Mouse (Mus musculus): ENCODE results near the gene Tcp1. TPM values are rescaled to one million over a fixed set of nuclear protein-coding genes. Genes with fewer than 3 reads are reported as not detected.
"Not testable (repeated sequence)": the region's sequence is repeated elsewhere in the genome, so short reads cannot be mapped to it uniquely, and the experiment has no call there.

The Tcp1 gene
- 214 and 302 TPM in 2 replicates for total RNA-seq (2017)

DNA sequence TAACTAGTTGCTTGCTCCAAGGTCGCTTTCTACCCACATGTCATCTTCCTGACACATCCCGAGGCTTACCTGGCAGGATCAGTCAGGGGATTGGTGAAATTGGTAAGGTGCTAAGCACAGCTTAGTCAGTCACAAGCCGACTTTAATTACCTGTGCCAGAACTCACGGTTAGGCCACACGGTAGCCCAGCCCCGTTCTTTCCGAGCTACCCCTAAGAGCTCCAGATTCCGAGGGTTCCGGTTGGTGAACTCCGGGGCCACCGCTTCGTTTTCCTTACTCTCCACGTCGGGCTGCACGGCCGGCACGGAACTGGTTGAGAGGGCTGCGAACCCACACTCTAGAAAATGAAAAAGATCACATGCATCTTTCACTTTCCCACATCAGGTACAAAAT is at the start of gene Tcp1:
Gene Tcp1, plus strand, starts transcription at position 214 of the 393 bp plus-strand sequence.
- no peak for ATAC-seq (ENCODE audit: extremely low read depth, insufficient number of reproducible peaks, low FRiP score, poor library complexity, severe bottlenecking)

DNA sequence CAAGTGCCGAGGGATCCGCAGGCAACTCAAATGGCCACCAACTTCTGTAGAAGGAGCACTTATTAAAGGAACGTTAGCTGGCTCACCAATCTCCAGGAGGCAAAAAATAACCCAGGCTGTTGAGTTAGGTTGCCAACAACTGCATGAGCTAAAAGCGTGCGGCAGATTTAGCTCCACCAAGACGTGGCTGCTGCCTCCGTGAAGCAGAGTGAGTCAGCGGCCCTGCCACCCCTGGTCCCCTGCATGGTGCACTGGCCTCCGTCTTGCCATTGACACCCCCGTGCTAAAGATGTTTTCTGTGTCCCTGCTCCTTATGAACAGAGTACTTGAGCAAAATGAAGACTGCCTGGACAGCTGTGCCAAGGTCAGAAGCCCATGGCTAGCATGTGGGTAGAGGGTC is 48.6 kb upstream of the Tcp1 start:
- no peak for ATAC-seq (ENCODE audit: extremely low read depth, insufficient number of reproducible peaks, low FRiP score, poor library complexity, severe bottlenecking)

DNA sequence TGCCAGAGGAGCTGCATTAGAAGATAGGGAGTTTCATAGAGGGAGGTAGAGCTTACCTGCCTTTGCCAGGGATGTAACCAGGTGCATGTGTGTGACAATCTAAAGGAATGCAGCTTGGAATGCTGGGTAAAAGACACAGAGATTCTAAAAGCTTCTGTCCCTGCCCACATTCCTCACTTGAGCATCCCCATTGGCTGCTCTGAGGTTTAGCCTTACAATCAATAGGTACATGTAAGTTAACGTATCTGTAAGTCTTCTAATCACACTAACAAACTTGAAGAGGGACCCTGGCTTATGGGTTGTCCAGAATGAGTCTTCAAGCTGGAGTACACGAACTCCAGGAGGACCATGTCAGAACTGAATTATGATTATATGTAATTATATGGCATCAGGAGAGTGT is 47.5 kb upstream of the Tcp1 start, which contains the start of gene Mas1:
Gene Mas1, minus strand, starts transcription at position 101 of the 400 bp plus-strand sequence.
- ATAC-seq (ENCODE audit: extremely low read depth, insufficient number of reproducible peaks, low FRiP score, poor library complexity, severe bottlenecking) = no peak

DNA sequence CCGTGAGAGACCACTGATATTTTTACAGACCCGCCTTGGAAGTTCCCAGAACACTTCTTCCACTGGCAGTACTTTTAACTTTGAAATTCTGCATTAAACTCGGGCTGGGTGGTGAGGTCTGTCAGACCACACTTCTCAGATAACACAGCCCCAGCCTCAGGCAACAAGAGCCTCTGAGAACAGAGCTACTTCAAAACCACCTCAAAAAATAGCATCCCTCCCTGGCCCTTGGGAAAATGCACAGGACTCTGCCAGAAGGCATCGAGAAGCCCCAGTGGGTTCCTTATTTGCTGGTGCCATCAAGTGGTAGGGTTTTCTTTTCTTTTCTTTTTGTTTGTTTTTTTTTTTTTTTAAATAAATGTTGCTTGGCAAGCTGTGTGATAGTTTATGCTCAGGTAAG is 46.9 kb upstream of the Tcp1 start:
- no peak for ATAC-seq (ENCODE audit: extremely low read depth, insufficient number of reproducible peaks, low FRiP score, poor library complexity, severe bottlenecking)

DNA sequence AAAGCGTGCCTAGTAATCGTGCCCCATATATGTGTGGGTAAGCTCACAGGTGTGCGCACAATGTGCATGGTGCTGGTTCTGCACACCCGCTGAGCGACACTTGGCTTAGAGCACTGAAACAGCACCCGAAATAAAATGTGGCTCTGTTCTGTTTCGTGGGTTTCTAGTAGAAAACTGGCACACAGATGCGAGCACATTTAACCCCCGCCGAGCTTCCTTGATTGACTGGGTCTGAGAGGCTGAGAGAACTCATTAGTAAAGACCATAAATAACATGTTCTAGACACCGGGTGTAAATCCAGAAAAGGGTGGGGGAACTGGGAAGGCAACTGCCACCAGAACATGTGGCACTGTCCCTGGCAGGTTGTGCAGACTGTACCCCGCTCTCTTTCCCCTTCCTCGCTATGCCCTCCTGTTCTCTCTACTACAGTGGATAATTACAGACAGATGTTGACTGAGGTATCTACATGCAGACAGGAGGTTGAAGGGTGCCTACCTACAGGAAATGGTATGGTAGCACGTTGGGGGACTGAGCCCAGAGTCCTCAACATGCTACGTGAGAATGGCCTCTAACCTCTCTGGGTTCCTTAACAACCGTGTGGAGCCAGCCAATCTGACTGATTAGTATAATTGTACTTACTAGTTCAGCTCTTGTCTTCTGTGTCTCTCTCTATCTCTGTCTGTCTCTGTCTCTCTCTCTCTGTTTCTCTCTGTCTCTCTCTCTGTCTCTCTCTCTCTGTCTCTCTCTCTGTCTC is 43.0 kb upstream of the Tcp1 start:
- no peak for ATAC-seq (ENCODE audit: extremely low read depth, insufficient number of reproducible peaks, low FRiP score, poor library complexity, severe bottlenecking)

DNA sequence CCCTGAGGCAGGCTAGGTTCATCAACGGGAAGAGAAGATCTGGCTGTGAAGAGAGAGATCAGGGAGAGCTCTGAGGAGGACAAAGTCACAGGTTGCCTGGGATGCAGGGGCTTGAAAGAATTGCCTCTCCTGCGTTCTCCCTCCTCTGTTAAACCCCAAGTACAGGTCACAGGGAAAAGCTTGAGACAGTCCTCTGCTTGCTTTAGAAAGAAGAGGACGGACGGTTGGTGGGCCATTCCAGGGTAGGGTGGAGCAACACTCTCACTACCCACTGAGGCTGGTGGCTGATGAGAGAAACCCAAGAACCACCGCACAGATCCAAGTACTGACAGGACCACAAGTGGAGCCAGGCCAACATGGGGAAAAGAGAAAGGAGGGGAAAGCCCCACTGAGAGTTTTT is 39.8 kb upstream of the Tcp1 start, which contains the start of gene Mrgprh:
Gene Mrgprh, plus strand, starts transcription at position 301 of the 400 bp plus-strand sequence.
- ATAC-seq (ENCODE audit: extremely low read depth, insufficient number of reproducible peaks, low FRiP score, poor library complexity, severe bottlenecking) = no peak

DNA sequence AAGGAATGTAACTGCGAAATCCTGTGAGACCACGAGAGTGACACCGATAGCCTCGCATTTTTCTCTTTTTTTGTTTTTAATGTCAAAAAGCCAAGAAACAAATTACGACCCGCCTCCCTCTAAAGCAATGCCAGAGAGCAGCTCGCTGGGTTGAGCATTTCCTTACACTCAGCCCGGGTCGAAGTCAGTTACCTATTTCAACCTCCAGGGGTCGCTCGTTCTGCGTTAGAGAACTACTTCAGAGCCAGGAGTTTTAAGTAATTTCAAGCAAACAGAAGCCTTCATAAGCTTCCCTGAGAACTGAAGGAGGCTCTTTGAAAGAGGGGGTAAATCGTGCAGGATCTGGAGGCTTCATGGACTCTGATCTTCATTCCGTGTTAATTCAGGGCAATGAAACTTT is 35.3 kb upstream of the Tcp1 start:
- ATAC-seq (ENCODE audit: extremely low read depth, insufficient number of reproducible peaks, low FRiP score, poor library complexity, severe bottlenecking) = peak; percentile 58; the same call in 1 of the 2 replicates

DNA sequence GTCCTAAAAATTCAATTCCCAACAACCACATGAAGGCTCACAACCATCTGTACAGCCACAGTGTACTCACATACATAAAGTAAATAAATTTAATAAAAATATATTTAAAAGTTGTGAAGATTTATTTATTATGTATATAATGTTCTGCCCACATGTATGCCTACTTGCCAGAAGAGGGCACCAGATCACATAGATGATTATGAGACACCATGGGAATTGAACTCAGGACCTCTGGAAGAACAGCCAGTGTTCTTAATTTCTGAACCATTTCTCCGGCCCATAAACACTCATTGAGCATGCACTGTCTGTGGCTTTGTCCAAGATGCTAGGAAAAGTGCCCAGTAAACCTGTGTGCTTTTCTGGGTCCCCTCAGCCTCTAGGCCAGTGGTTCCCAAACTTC is 34.3 kb upstream of the Tcp1 start:
- ATAC-seq (ENCODE audit: extremely low read depth, insufficient number of reproducible peaks, low FRiP score, poor library complexity, severe bottlenecking) = no peak

DNA sequence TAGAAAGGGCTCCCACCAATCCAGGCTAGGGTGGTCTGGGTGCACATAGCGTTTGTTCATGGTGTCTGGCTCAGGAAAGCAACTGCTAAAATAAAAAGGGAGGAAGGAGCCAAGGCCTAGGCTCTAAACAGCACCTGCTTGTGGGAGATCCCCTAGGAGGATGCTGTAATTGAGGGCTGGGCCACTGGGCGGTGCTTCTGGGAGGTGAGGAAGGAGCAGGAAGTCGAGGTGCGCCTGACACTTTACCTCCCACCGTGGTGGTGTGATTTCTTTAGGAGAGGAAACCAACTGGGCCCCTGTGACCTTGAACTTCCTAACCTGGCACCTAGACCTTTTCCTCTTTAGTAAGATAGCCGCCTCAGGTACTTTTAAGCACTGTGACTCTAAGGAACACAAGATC is 28.9 kb upstream of the Tcp1 start:
- ATAC-seq (ENCODE audit: extremely low read depth, insufficient number of reproducible peaks, low FRiP score, poor library complexity, severe bottlenecking) = no peak

DNA sequence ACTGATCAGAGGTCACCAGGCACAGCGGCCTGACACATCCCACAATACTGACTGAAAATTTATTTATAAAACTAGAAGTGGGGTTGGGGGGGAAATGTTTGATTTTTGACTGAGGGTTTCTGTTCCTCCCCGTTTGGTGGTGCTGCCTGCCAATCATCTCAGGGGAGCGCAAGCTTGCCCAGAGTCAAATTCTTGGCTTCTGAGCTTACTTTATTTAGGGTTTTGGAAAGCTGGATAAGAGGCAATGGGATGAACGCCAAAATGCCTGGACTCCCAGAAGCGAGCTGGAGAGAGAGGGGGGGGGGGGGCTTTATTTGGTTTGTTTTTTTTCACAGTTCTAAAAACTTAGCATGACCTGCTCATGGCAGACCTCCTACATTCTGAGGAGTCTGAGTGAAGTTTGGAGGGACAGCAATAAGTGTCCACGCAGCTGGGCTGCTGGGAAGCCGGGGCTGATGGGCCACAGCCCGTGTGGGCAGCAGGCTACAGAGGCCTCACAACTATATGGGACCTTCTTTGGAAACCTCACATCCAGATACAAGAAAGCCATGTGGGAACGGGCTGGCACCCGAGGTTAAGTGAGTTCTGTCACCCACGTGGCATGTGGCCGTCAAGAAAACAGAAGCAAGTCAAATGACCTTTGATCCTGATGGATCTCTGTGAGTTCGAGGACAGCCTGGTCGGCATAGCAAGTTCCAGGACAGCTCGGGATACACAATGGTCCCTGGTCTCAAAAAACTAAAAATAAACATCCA is 28.3 kb upstream of the Tcp1 start:
- no peak for ATAC-seq (ENCODE audit: extremely low read depth, insufficient number of reproducible peaks, low FRiP score, poor library complexity, severe bottlenecking)

DNA sequence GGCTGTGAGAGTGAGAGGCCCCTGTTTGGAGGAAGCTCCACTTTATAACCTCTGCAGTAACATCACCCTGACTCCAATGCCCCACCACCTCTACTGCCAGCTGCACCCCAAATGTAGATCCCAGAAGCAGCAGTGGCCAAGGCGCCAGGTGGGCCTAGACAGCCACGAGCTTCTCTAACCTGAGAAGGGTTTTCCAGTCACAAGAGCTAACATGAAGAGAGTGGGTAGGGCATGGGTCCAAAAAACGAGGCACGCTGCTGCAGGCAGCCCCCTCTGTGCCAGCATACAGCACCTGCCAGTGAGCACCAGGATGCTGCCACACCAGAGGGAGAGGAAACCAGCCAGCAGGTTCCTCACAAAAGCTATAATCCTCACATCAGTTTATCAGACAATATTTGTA is 24.4 kb upstream of the Tcp1 start:
- no peak for ATAC-seq (ENCODE audit: extremely low read depth, insufficient number of reproducible peaks, low FRiP score, poor library complexity, severe bottlenecking)

DNA sequence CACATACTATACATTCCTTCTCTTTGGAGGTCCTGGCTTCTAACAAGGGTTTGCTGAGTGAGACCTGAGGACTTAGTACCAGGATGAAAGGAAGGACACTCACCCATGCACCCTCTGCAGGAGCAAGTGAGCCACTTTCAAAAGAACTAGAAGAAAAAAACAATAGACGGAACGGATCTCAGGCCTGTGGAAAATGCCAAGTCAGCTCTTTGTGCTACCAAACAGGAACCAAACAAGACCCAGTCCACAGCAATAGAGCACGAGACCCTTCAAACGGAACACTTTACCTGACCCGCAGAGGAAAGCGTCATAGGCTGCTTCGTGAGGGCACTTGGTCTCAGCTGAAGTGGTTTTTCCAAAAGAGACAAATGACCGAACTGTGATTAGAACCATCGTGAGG is 23.5 kb upstream of the Tcp1 start:
- no peak for ATAC-seq (ENCODE audit: extremely low read depth, insufficient number of reproducible peaks, low FRiP score, poor library complexity, severe bottlenecking)

DNA sequence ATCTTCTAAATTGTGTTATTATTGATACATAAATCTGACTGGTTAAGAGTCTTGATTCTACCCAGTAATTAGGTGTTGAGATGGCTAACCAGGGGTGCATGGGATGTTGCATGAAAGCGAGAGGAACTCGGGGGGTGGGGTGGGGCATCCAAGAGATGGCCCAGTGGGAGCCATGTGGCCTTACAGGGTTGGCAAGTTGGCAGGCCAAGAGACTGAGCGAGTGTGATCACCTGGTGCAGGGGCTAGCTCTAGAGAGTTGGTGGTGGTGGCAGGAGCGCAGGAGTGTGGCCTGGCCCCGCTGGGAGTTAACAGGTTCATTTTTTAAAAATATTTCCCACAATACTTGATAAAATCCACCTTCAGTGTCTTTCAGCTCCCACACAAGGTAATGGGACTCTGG is 17.8 kb upstream of the Tcp1 start:
- ATAC-seq (ENCODE audit: extremely low read depth, insufficient number of reproducible peaks, low FRiP score, poor library complexity, severe bottlenecking) = no peak

DNA sequence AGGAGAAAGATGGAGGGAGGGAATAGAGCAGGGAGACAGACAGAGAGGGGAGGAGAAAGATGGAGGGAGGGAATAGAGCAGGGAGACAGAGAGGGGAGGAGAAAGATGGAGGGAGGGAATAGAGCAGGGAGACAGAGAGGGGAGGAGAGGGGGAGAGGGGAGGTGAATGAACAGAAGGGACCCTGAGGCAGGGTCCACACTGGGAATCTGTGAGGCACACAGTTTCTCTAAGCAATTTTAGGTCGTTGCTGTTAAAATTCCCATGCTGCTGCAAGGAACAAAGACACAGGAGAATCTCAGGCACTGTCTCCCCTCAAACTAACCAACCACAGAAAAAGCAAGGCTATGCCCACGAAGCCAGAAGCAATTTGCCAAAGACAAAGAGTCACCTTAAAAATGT is 16.9 kb upstream of the Tcp1 start:
- not testable (repeated sequence) for ATAC-seq (ENCODE audit: extremely low read depth, insufficient number of reproducible peaks, low FRiP score, poor library complexity, severe bottlenecking)

DNA sequence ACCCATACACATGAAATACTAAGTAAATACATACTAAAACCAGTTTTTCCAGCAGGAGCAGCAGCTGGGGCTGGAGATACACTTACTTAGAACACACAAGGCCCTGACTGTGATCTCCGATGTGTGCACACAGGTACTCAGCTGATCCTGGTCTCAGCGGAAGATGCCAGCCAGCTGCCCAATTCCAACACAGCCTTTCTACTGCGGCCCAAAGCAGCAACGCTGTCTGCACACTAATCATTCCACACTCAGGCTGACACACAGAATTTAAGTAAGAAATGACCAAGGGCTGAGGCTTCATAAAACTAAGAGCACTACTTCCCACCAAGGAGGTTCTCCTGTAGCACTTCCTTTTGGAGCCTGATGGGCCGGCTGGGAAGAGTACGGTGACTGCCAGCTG is 13.2 kb upstream of the Tcp1 start:
- no peak for ATAC-seq (ENCODE audit: extremely low read depth, insufficient number of reproducible peaks, low FRiP score, poor library complexity, severe bottlenecking)

DNA sequence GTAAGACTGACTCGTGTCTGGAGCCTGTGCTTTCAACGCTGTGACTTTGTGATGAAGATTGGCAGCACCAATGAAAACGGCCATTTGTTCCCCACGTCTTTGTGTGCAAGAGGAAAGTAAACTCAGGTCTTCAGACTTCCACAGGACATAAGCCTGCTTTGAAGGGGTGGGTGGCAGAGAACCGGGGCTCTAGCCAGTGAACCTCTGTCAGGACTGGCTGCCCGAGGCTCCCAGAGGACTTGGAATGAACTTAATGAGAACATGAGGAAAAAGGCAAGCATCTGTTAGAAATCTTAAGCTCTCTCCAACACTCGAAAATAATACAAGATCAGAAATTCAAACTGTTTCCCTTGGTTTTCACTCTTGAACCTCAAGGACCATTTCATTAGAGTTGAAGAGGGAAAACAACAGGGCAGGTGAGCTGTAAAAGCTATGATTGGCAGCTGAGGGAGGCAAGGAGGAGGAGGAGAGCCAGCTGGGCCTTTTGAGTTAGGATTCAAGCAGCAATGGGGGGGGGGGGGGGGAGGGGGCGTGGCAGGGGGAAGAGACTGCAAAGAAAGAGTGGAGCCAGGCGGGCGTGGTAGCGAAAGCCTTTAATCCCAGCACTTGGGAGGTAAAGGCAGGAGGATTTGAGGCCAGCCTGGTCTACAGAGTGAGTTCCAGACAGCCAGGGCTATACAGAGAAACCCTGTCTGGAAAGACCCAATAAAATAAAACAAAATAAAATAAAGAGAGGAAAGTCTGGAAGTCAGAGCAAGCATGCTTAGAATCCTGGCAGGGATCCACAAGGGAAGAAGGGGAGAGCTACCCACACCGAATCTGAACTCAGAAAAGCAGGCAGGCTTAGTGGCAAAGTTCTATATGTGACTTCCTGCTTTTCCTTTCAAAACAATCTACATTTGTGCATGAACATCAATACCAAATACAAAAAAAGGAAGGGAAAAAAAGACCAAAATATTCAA is 11.8 kb upstream of the Tcp1 start:
- ATAC-seq (ENCODE audit: extremely low read depth, insufficient number of reproducible peaks, low FRiP score, poor library complexity, severe bottlenecking) = no peak

DNA sequence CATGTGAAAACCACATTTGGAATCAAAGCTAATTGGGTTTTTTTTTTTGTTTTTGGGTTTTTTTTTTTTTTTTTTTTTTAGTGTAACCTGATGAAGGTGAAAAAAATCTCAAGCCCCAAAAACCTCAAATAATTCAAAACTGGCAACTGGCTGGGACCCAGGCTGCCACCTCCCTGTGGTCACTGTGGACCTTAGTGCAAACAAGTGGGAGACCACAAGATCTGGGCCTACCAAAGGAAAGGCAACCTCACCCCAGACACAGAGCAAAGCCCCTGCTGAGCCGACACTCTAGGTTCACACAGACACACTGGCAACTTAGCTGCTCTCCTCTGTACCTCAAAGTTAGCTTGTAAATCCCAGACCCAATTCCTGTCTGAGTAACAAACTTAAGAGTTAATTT is 11.2 kb upstream of the Tcp1 start:
- ATAC-seq (ENCODE audit: extremely low read depth, insufficient number of reproducible peaks, low FRiP score, poor library complexity, severe bottlenecking) = no peak

DNA sequence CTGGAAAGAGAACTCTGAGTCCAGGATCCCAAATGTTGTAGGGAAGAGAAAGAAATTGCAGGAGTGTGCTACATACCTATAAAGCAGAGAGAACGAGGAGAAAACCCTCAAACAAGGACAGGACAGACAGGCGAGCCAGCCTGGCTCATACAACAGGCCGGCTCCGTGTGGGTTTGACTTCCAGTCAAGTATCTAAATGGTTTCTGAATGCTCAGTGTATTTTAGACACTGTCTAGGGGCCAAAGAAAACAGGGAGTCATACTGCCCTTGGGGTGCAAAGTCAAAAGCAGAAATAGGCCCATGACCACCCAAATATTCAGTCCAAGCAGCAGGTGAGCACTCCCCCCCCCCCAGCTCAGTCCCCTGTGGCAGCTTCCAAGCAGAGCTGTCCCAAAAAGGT is 9.7 kb upstream of the Tcp1 start:
- ATAC-seq (ENCODE audit: extremely low read depth, insufficient number of reproducible peaks, low FRiP score, poor library complexity, severe bottlenecking) = no peak

DNA sequence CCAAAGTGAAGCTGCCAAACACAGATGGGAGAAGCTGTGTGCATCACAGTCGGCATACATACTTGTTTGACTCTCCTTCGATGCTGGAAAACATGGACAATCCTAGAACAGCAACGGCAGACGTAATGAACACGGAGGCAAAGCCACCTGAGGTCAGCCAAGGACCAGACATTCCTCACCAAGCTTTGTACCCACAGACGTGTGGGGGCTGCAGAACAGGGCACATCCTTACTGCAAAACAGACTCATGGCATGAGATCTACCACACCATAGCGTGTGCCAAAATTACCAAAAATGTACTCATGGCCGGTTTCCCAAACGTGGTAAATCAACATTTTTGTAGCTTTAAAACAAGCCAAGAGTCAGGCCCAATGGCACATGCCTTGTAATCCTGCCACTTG is 9.1 kb upstream of the Tcp1 start:
- no peak for ATAC-seq (ENCODE audit: extremely low read depth, insufficient number of reproducible peaks, low FRiP score, poor library complexity, severe bottlenecking)

Data from neutrophil, adult 5-6 weeks (primary cell).